Mouse (Mus musculus) kidney, embryonic 16.5 days (tissue): ENCODE results near the gene Hmgb2. TPM values are rescaled to one million over a fixed set of nuclear protein-coding genes. Genes with fewer than 3 reads are reported as not detected.

Source experiments
- ATAC-seq: fragments of 200-750 bp; cut with Nextera tagmentation; 2 replicates; pipeline ENCODE4 v1.8.0; 2017; ENCODE audit warnings: moderate TSS enrichment; ENCODE audit not compliant: low FRiP score, low TSS enrichment
- H3K27ac ChIP-seq: fragments of 300-500 bp; sonication (generic); 2 replicates; pipeline ENCODE4 v1.5.1; 2014; ENCODE audit warnings: low read length
- H3K27me3 ChIP-seq: fragments of 300-500 bp; sonication (generic); 2 replicates; pipeline ENCODE4 v1.6.1; 2014; ENCODE audit warnings: low read length, control low read depth, mixed read lengths; ENCODE audit not compliant: insufficient read depth
- H3K36me3 ChIP-seq: fragments of 300-500 bp; sonication (generic); 2 replicates; pipeline ENCODE4 v1.6.1; 2014; ENCODE audit warnings: low read length, control low read depth, mixed read lengths; ENCODE audit not compliant: insufficient read depth
- H3K4me1 ChIP-seq: fragments of 300-500 bp; sonication (generic); 2 replicates; pipeline ENCODE4 v1.6.1; 2014; ENCODE audit warnings: low read length, control low read depth, mixed read lengths; ENCODE audit not compliant: insufficient read depth
- H3K4me2 ChIP-seq: fragments of 300-500 bp; sonication (generic); replicated peaks from 2 replicates; pipeline ENCODE4 v1.6.1; 2014; ENCODE audit warnings: low read depth, low read length
- H3K4me3 ChIP-seq: fragments of 300-500 bp; sonication (generic); 2 replicates; pipeline ENCODE4 v1.5.1; 2014; ENCODE audit warnings: mild to moderate bottlenecking, low read length
- H3K9ac ChIP-seq: fragments of 300-500 bp; sonication (generic); replicated peaks from 2 replicates; pipeline ENCODE4 v1.6.1; 2014; ENCODE audit warnings: low read length
- H3K9me3 ChIP-seq: fragments of 300-500 bp; sonication (generic); 2 replicates; pipeline ENCODE4 v1.6.1; 2016; ENCODE audit warnings: low read length, control low read depth
- WGBS: fragments of 180-500 bp; shearing (Covaris S2); extraction: QIAGEN DNeasy Blood & Tissue Kit; methylation state at CpG from one replicate; pipeline ENCODE4 v1.1.7; 2014; 5-methylcytosine and 5-hydroxymethylcytosine counted together
- polyA plus RNA-seq: library from polyadenylated mRNA; unstranded; fragments of >200 nt; fragmentation: Nextera tagmentation; extraction: Ambion mirVana; gene quantifications from 2 replicates; pipeline ENCODE4 v1.2.1, GENCODE M21; 2015

Hmgb2 gene
- polyA plus RNA-seq, 1 experiment from 2014 or later = 309 TPM

- peak; percentile 69 for ATAC-seq
- Histone ChIP-seq H3K4me2 (peak overlapping the region; percentile 66), H3K27me3 (no peaks in the 10 kb centered on the region), H3K4me1 (peaks cover 10% of the 10 kb centered on the region), H3K9me3 (no peaks in the 10 kb centered on the region), H3K4me3 (peak overlapping the region; percentile 91), H3K27ac (peak overlapping the region; percentile 97), H3K36me3 (peaks cover 12% of the 10 kb centered on the region), H3K9ac (peak overlapping the region; percentile 88)
- under 1% methylated on average over 53 of the region's 54 CpGs for WGBS
These were observed 24.9 kb upstream of the Hmgb2 start for GRCm38 (mm10) chr8:57486491-57487440.

GRCm38 (mm10) chr8:57487441-57488155 lies 24.1 kb upstream of the Hmgb2 start, which contains the start of gene Sap30:
TSS of gene Sap30 (minus strand) at chr8:57487860.
- Histone ChIP-seq H3K9ac (peak within 1 kb of the TSS; percentile 88), H3K4me1 (peaks cover 10% of the 10 kb centered on the region), H3K27me3 (no peaks in the 10 kb centered on the region), H3K4me3 (peak within 1 kb of the TSS; percentile 91), H3K36me3 (peaks cover 6% of the 10 kb centered on the region), H3K4me2 (peak within 1 kb of the TSS; percentile 89), H3K27ac (peak within 1 kb of the TSS; percentile 97), H3K9me3 (no peaks in the 10 kb centered on the region)
- ATAC-seq = peak; percentile 97
- under 1% methylated on average over 51 of the region's 66 CpGs for WGBS

- peak overlapping the region; percentile 91 for H3K4me3 ChIP-seq
- H3K27ac ChIP-seq = peak overlapping the region; percentile 93
- no peaks in the 10 kb centered on the region for H3K9me3 ChIP-seq
- peaks cover 10% of the 10 kb centered on the region for H3K4me1 ChIP-seq
- whole genome bisulfite sequencing = under 1% methylated on average over 25 of the region's 25 CpGs
- H3K9ac ChIP-seq = peak overlapping the region; percentile 79
- H3K27me3 ChIP-seq = no peaks in the 10 kb centered on the region
- peak; percentile 44 for ATAC-seq
- peaks cover 3% of the 10 kb centered on the region; the same call in 1 of the 2 replicates for H3K36me3 ChIP-seq
- peak overlapping the region; percentile 89 for H3K4me2 ChIP-seq
These were observed 23.4 kb upstream of the Hmgb2 start for GRCm38 (mm10) chr8:57488312-57488765.

- Histone ChIP-seq H3K36me3 (no peaks in the 10 kb centered on the region), H3K9me3 (no peaks in the 10 kb centered on the region), H3K4me2 (no peak overlapping the region), H3K4me3 (no peak overlapping the region), H3K4me1 (peaks cover 10% of the 10 kb centered on the region), H3K9ac (no peak overlapping the region), H3K27ac (no peak overlapping the region), H3K27me3 (no peaks in the 10 kb centered on the region)
- 95% methylated on average over 1 of the region's 1 CpGs for WGBS
- no peak for ATAC-seq
These were observed 22.3 kb upstream of the Hmgb2 start for GRCm38 (mm10) chr8:57489366-57489765.

- Histone ChIP-seq H3K9me3 (no peaks in the 10 kb centered on the region), H3K36me3 (no peaks in the 10 kb centered on the region)
These were observed 21.8 kb upstream of the Hmgb2 start for GRCm38 (mm10) chr8:57489896-57490295.

GRCm38 (mm10) chr8:57491873-57492272 lies 19.8 kb upstream of the Hmgb2 start:
- Histone ChIP-seq H3K4me1 (peaks cover 3% of the 10 kb centered on the region; the same call in 1 of the 2 replicates), H3K27me3 (no peaks in the 10 kb centered on the region), H3K4me3 (no peak overlapping the region), H3K4me2 (no peak overlapping the region), H3K9ac (no peak overlapping the region), H3K27ac (no peak overlapping the region), H3K36me3 (no peaks in the 10 kb centered on the region), H3K9me3 (no peaks in the 10 kb centered on the region)
- no peak for ATAC-seq
- WGBS = 92% methylated on average over 4 of the region's 4 CpGs

More at GRCm38 (mm10) chr8:57489896-57490295, 21.8 kb upstream of the Hmgb2 start:
- Histone ChIP-seq H3K27me3 (no peaks in the 10 kb centered on the region), H3K27ac (no peak overlapping the region), H3K9ac (no peak overlapping the region), H3K4me3 (no peak overlapping the region), H3K4me2 (no peak overlapping the region), H3K4me1 (peaks cover 10% of the 10 kb centered on the region)
- no peak for ATAC-seq

- 66% methylated on average over 8 of the region's 8 CpGs for WGBS
- no peaks in the 10 kb centered on the region for H3K36me3 ChIP-seq
- H3K4me1 ChIP-seq = no peaks in the 10 kb centered on the region; the same call in 1 of the 2 replicates
- no peak for ATAC-seq
- H3K9me3 ChIP-seq = no peaks in the 10 kb centered on the region
- H3K27ac ChIP-seq = no peak overlapping the region
- no peaks in the 10 kb centered on the region for H3K27me3 ChIP-seq
- H3K9ac ChIP-seq = no peak overlapping the region
- no peak overlapping the region for H3K4me3 ChIP-seq
- 0 out of 2 replicates have a peak overlapping the region, but pooled peaks have one; percentile 6 for H3K4me2 ChIP-seq
These were observed 13.2 kb upstream of the Hmgb2 start for GRCm38 (mm10) chr8:57498494-57498846.

- H3K36me3 ChIP-seq = no peaks in the 10 kb centered on the region
- no peaks in the 10 kb centered on the region for H3K9me3 ChIP-seq
- no peaks in the 10 kb centered on the region for H3K27me3 ChIP-seq
- H3K27ac ChIP-seq = no peak overlapping the region
- WGBS = 61% methylated on average over 17 of the region's 17 CpGs
- H3K4me3 ChIP-seq = no peak overlapping the region
- H3K4me2 ChIP-seq = 0 out of 2 replicates have a peak overlapping the region, but pooled peaks have one; percentile 6
- no peaks in the 10 kb centered on the region; the same call in 1 of the 2 replicates for H3K4me1 ChIP-seq
- ATAC-seq = no peak
- no peak overlapping the region for H3K9ac ChIP-seq
These were observed 12.7 kb upstream of the Hmgb2 start for GRCm38 (mm10) chr8:57498847-57499511.

- WGBS = 57% methylated on average over 5 of the region's 5 CpGs
- ATAC-seq = peak; percentile 43; the same call in 1 of the 2 replicates
These were observed 8.1 kb upstream of the Hmgb2 start for GRCm38 (mm10) chr8:57503641-57504040.

More at GRCm38 (mm10) chr8:57503641-57504040, 8.1 kb upstream of the Hmgb2 start:
- no peak overlapping the region for H3K4me3 ChIP-seq
- H3K36me3 ChIP-seq = no peaks in the 10 kb centered on the region
- H3K9me3 ChIP-seq = no peaks in the 10 kb centered on the region
- no peak overlapping the region for H3K27ac ChIP-seq
- H3K27me3 ChIP-seq = no peaks in the 10 kb centered on the region
- H3K4me2 ChIP-seq = no peak overlapping the region
- H3K4me1 ChIP-seq = no peaks in the 10 kb centered on the region; the same call in 1 of the 2 replicates
- no peak overlapping the region for H3K9ac ChIP-seq
